Mouse (Mus musculus) liver, embryonic 16.5 days (tissue): ENCODE results near the gene Gucd1. TPM values are rescaled to one million over a fixed set of nuclear protein-coding genes. Genes with fewer than 3 reads are reported as not detected.

ENCODE experiments used
- ATAC-seq: fragments of 200-750 bp; cut with Nextera tagmentation; 2 replicates; pipeline ENCODE4 v1.8.0; 2017; ENCODE audit warnings: low read depth, mild to moderate bottlenecking, moderate number of reproducible peaks, moderate library complexity
- H3K27ac ChIP-seq: fragments of 300-500 bp; sonication (generic); 2 replicates; pipeline ENCODE4 v1.5.1; 2014; ENCODE audit warnings: mild to moderate bottlenecking, low read length
- H3K27me3 ChIP-seq: fragments of 300-500 bp; sonication (generic); 2 replicates; pipeline ENCODE4 v1.6.1; 2014; ENCODE audit warnings: low read depth, low read length, mixed read lengths; ENCODE audit not compliant: control insufficient read depth, insufficient read depth
- H3K36me3 ChIP-seq: fragments of 300-500 bp; sonication (generic); 2 replicates; pipeline ENCODE4 v1.6.1; 2014; ENCODE audit warnings: mild to moderate bottlenecking; ENCODE audit not compliant: control insufficient read depth, insufficient read depth
- H3K4me1 ChIP-seq: fragments of 300-500 bp; sonication (generic); 2 replicates; pipeline ENCODE4 v1.6.1; 2014; ENCODE audit warnings: low read depth, low read length, mixed read lengths; ENCODE audit not compliant: control insufficient read depth
- H3K4me2 ChIP-seq: fragments of 300-500 bp; sonication (generic); 2 replicates; pipeline ENCODE4 v1.6.1; 2014; ENCODE audit warnings: low read depth, low read length, mixed read lengths
- H3K4me3 ChIP-seq: fragments of 300-500 bp; sonication (generic); 2 replicates; pipeline ENCODE4 v1.5.1; 2014; ENCODE audit warnings: low read depth, mild to moderate bottlenecking, low read length
- H3K9ac ChIP-seq: fragments of 300-500 bp; sonication (generic); 2 replicates; pipeline ENCODE4 v1.6.1; 2014; ENCODE audit warnings: low read depth, low read length
- H3K9me3 ChIP-seq: fragments of 300-500 bp; sonication (generic); replicated peaks from 2 replicates; pipeline ENCODE4 v1.6.1; 2016; ENCODE audit warnings: low read length; ENCODE audit not compliant: control insufficient read depth
- WGBS: fragments of 180-500 bp; shearing (Covaris S2); extraction: QIAGEN DNeasy Blood & Tissue Kit; methylation state at CpG from one replicate; pipeline ENCODE4 v1.1.7; 2014; ENCODE audit not compliant: insufficient replicate concordance; 5-methylcytosine and 5-hydroxymethylcytosine counted together
- polyA plus RNA-seq: library from polyadenylated mRNA; unstranded; fragments of >200 nt; fragmentation: Nextera tagmentation; extraction: Ambion mirVana; gene quantifications from 2 replicates; pipeline ENCODE4 v1.2.1, GENCODE M21; 2015

Gene Gucd1
- polyA plus RNA-seq, 1 experiment from 2014 or later, result 69.3 TPM

DNA sequence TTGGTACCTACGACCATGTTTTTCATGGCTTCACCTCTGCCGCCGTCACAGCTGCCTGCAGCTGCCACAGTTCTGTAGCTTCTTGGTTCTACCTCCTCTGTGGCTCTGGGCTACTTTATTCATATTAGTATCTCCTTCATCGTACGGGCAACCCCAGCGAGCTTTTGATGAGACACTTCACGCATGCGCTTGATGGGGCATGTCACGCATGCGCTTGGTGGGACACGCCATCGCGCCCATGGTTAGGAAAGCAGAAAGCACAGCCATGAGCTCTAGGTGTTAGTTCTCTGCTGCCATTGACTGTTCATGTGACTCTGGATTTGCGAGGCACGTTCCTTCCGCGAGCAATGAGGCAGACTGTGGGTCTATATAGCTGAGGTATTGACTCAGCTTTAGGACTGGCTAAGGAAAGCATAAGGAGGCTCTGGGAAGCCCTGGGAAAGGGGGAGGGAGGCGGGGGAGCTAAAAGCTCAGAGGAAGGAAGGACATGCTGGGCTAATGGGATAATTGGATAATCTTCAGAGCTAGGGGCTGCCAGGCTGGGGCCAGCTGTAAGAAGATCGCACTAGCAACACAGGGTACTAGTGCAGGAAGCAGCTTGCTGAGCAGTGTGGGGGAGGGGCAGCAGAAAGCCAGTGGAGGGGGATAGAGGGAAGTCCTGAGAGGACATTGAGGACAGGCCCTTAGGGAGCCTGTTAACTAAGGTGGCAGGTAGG lies 73.5 kb downstream of the Gucd1 start:
- Histone ChIP-seq H3K4me1 (no peaks in the 10 kb centered on the region; the same call in 1 of the 2 replicates), H3K4me2 (no peak overlapping the region), H3K9me3 (no peaks in the 10 kb centered on the region), H3K36me3 (no peaks in the 10 kb centered on the region; the same call in 1 of the 2 replicates), H3K4me3 (no peak overlapping the region), H3K27me3 (peaks cover 2% of the 10 kb centered on the region; the same call in 1 of the 2 replicates), H3K9ac (no peak overlapping the region), H3K27ac (no peak overlapping the region)
- WGBS, result 69% methylated on average over 19 of the region's 19 CpGs
- ATAC-seq, result no peak

GRCm38 (mm10) chr10:75443017-75443416 lies 74.8 kb downstream of the Gucd1 start:
- Histone ChIP-seq H3K27me3 (peaks cover 2% of the 10 kb centered on the region; the same call in 1 of the 2 replicates), H3K9me3 (no peaks in the 10 kb centered on the region), H3K9ac (no peak overlapping the region), H3K36me3 (no peaks in the 10 kb centered on the region; the same call in 1 of the 2 replicates), H3K4me2 (no peak overlapping the region), H3K27ac (no peak overlapping the region), H3K4me3 (no peak overlapping the region), H3K4me1 (no peaks in the 10 kb centered on the region; the same call in 1 of the 2 replicates)
- 54% methylated on average over 4 of the region's 4 CpGs for WGBS
- ATAC-seq, result no peak

- Histone ChIP-seq H3K4me1 (no peaks in the 10 kb centered on the region; the same call in 1 of the 2 replicates), H3K36me3 (no peaks in the 10 kb centered on the region; the same call in 1 of the 2 replicates), H3K27me3 (no peaks in the 10 kb centered on the region), H3K9me3 (no peaks in the 10 kb centered on the region), H3K9ac (no peak overlapping the region), H3K4me3 (no peak overlapping the region), H3K4me2 (no peak overlapping the region), H3K27ac (no peak overlapping the region)
- no peak for ATAC-seq
- WGBS, result 57% methylated on average over 4 of the region's 4 CpGs
Measured at GRCm38 (mm10) chr10:75441800-75442199, 76.0 kb downstream of the Gucd1 start.

- 54% methylated on average over 3 of the region's 3 CpGs for WGBS
- no peak overlapping the region for H3K4me2 ChIP-seq
- H3K27ac ChIP-seq, result no peak overlapping the region
- no peak for ATAC-seq
- no peaks in the 10 kb centered on the region; the same call in 1 of the 2 replicates for H3K36me3 ChIP-seq
- no peaks in the 10 kb centered on the region; the same call in 1 of the 2 replicates for H3K4me1 ChIP-seq
- no peaks in the 10 kb centered on the region for H3K27me3 ChIP-seq
- H3K4me3 ChIP-seq, result no peak overlapping the region
- no peak overlapping the region for H3K9ac ChIP-seq
- no peaks in the 10 kb centered on the region for H3K9me3 ChIP-seq
Measured at GRCm38 (mm10) chr10:75440756-75441155, 77.0 kb downstream of the Gucd1 start.

DNA sequence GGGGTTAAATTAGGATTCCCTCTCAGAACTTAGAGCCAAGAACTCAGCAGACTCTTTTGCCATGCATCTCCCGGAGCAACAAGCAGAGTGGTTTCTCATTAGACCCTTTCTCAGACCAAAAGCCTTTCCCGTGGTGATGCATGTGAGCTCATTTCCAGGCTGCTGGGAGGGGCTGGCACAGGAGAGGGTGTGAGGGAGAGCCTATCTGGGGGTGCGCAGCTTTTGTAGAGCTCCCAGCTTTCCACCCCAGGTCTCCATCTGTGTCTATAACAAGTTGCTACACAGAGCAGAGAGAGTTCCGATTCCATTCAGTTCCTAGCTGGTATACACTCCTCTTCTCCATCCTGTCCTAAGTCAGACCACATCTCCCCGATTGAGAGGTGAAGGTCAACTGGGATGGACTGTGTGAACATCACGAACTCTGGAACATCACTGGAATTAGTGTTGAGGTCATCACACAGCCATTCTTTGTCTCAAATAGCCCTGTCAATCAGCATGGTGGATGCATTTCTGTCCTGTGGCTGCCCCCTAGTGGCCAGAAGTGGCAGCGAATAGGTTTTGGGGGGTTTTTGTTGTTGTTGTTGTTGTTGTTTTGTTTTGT lies 78.5 kb downstream of the Gucd1 start:
- no peak for ATAC-seq
- no peak overlapping the region for H3K4me3 ChIP-seq
- H3K4me2 ChIP-seq, result no peak overlapping the region
- H3K36me3 ChIP-seq, result no peaks in the 10 kb centered on the region; the same call in 1 of the 2 replicates
- no peaks in the 10 kb centered on the region for H3K9me3 ChIP-seq
- H3K4me1 ChIP-seq, result no peaks in the 10 kb centered on the region
- H3K27ac ChIP-seq, result no peak overlapping the region
- H3K27me3 ChIP-seq, result no peaks in the 10 kb centered on the region
- WGBS, result 31% methylated on average over 7 of the region's 7 CpGs
- H3K9ac ChIP-seq, result no peak overlapping the region

DNA sequence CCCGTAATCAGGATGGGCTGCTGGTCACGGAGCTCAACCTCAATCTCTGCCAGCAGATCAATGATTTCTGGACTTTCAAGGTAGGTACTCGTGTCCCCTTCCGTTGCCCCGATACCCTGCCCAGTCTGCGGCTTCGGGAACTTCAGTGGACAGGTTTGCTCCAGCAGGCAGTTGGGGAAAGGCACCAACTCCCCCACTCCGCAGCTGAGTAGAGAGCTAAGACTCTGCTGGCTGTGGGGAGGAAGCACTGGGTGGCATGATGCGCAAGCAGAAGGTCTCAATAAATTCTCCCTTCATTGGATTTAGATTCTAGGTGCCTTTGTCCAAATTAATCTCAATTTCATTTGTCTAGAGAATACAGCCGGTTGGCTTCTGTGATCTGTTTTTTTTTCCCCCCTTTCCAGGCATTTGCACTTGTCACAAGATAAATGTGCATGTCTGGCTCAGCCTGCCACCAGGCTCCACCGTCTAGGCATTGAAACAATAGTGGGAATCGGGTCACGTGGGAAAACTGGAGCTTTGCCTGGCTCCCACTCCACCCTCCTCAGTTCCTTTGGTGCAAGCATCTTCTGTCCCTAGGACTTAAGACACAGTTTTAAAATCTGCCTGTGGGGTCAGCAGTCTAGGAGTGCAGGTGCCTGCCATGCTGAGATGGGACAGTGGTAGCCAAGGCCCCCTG lies 79.5 kb downstream of the Gucd1 start:
- no peak overlapping the region for H3K27ac ChIP-seq
- no peaks in the 10 kb centered on the region for H3K4me1 ChIP-seq
- H3K27me3 ChIP-seq, result no peaks in the 10 kb centered on the region
- no peak overlapping the region for H3K4me2 ChIP-seq
- no peak for ATAC-seq
- no peak overlapping the region for H3K4me3 ChIP-seq
- H3K36me3 ChIP-seq, result no peaks in the 10 kb centered on the region; the same call in 1 of the 2 replicates
- H3K9ac ChIP-seq, result no peak overlapping the region
- 52% methylated on average over 13 of the region's 13 CpGs for WGBS
- H3K9me3 ChIP-seq, result no peaks in the 10 kb centered on the region

- H3K9ac ChIP-seq, result no peak overlapping the region
- no peak overlapping the region for H3K4me3 ChIP-seq
- H3K36me3 ChIP-seq, result no peaks in the 10 kb centered on the region; the same call in 1 of the 2 replicates
- H3K9me3 ChIP-seq, result no peaks in the 10 kb centered on the region
- H3K27me3 ChIP-seq, result no peaks in the 10 kb centered on the region
- ATAC-seq, result no peak
- no peak overlapping the region for H3K4me2 ChIP-seq
- 59% methylated on average over 1 of the region's 1 CpGs for WGBS
- H3K27ac ChIP-seq, result no peak overlapping the region
- no peaks in the 10 kb centered on the region for H3K4me1 ChIP-seq
Measured at GRCm38 (mm10) chr10:75437284-75437683, 80.5 kb downstream of the Gucd1 start.

- Histone ChIP-seq H3K4me2 (no peak overlapping the region), H3K9me3 (no peaks in the 10 kb centered on the region), H3K36me3 (no peaks in the 10 kb centered on the region; the same call in 1 of the 2 replicates), H3K9ac (no peak overlapping the region), H3K27me3 (no peaks in the 10 kb centered on the region), H3K4me1 (no peaks in the 10 kb centered on the region), H3K27ac (no peak overlapping the region), H3K4me3 (no peak overlapping the region)
- no peak for ATAC-seq
- 9% methylated on average over 3 of the region's 3 CpGs for WGBS
Measured at GRCm38 (mm10) chr10:75436604-75437217, 81.1 kb downstream of the Gucd1 start.
